Mouse (Mus musculus) left cerebral cortex, postnatal 36 days (tissue): ENCODE data around the gene Kif26b. TPM values are rescaled to one million over a fixed set of nuclear protein-coding genes. Genes with fewer than 3 reads are reported as not detected.

Source experiments
- DNase-seq, 2 experiments: peaks; one replicate each; pipeline ENCODE4 v3.0.0; 2021 to 2022; ENCODE audit warnings: low spot score in 2 of 2, mixed read lengths in 1 of 2
- intact Hi-C: fragments of 180-260 bp; cut with DNase I; formaldehyde crosslinking; loops from one replicate; pipeline ENCODE4 v1.15.1; 2025
- total RNA-seq, 2 experiments: library from RNA; stranded (reverse); gene quantifications; 2 replicates each; pipeline ENCODE4 v1.2.3; 2021

The Kif26b gene
- total RNA-seq, 2 experiments from 2014 or later, result 6.6 to 10.7 TPM

- DNase-seq, result no peak
- intact Hi-C loops, result no loop called here
Observed at GRCm38 (mm10) chr1:178747279-178748221, 218.6 kb downstream of the Kif26b start.

- DNase-seq, result no peak
- intact Hi-C loops, result no loop called here
Observed at GRCm38 (mm10) chr1:178748222-178748600, 219.3 kb downstream of the Kif26b start.

DNA sequence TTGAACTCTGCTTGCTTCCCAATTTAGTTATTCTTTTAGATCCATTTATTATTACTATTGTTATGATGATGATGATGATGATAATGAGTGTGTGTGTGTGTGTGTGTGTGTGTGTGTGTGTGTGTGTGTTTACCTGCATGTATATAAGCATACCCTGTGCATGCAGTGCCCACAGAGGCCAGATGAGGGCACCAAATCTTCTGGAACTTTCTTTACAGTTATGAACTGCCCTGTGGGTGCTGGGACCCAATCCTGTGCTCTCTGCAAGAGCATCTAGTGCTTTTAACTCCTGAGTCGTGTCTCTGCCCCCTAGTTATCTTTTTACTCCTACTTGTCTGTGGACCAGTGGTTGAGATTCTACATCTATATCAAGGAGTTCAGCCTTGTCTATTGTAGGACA, 219.7 kb downstream of the Kif26b start:
- intact Hi-C loops, result no loop called here
- no peak for DNase-seq

DNA sequence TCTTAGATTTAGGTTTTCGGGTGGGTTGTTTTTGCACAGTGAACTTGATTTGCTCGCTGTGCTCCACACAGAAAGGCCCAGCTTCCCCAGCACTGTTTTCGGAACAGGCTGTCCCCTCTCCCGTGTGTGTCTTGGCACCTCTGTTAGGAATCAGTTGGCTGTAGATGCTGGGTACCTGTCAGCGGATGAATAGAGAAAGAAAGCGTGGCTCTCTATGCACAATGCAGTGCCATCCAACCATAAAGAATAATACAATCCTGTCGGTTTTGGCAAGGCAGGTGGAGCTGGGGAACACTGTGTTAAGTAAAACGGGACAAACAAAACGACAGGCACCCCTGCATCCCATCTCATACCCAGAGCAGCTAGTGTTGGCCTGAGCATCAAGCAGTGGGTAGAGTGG, 220.9 kb downstream of the Kif26b start:
- DNase-seq, result no peak
- intact Hi-C loops, result no loop called here

- DNase-seq, result no peak
- intact Hi-C loops, result no loop called here
Observed at GRCm38 (mm10) chr1:178758441-178758840, 229.5 kb downstream of the Kif26b start.

- DNase-seq, result no peak
- intact Hi-C loops, result no loop called here
Observed at GRCm38 (mm10) chr1:178762125-178762741, 233.3 kb downstream of the Kif26b start.

GRCm38 (mm10) chr1:178764914-178765313, 236.0 kb downstream of the Kif26b start:
- intact Hi-C loops, result no loop called here
- DNase-seq, result no peak

GRCm38 (mm10) chr1:178765650-178766049, 236.7 kb downstream of the Kif26b start:
- DNase-seq, result no peak
- intact Hi-C loops, result no loop called here

DNA sequence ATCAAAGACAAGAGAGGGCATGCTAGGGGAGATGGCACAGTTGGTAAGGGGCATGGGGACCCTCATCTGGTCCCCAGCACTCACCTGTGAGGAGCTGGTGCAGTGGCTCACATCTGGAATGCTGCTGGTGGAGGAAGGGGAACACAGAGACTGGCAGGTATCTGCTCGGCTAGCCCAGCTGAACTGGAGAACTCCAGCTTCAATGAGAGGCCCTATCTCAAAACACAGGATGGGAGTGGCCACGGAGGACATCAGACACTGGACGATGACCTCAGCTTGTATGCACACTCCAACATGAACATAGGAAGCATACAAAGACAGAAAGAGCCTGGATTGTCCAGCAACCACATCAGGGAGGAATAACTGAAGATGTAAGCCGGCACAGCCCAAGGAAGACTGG, 240.1 kb downstream of the Kif26b start:
- intact Hi-C loops, result no loop called here
- DNase-seq, result no peak

- DNase-seq, result no peak
- intact Hi-C loops, result no loop called here
Observed at GRCm38 (mm10) chr1:178769988-178770387, 241.1 kb downstream of the Kif26b start.

- DNase-seq, result no peak
- intact Hi-C loops, result no loop called here
Observed at GRCm38 (mm10) chr1:178770626-178771362, 241.9 kb downstream of the Kif26b start.

DNA sequence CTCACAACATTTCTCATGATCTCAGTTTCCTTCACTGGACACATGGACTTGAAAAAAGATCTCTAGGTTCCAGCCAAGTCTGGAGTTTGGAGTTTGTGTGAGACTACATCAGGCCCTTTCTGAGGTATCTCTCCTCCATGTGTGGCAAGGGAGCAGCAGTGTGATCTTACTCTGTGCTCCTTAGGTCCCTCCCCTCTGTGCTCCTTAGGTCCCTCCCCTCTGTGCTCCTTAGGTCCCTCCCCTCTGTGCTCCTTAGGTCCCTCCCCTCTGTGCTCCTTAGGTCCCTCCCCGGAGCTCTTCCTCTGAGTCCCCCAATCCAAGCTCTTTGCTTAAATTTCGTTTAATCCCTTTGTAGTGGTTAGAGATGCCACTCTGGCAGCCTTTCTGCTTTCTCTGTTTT, 250.8 kb downstream of the Kif26b start:
- DNase-seq, result no peak
- intact Hi-C loops, result no loop called here

DNA sequence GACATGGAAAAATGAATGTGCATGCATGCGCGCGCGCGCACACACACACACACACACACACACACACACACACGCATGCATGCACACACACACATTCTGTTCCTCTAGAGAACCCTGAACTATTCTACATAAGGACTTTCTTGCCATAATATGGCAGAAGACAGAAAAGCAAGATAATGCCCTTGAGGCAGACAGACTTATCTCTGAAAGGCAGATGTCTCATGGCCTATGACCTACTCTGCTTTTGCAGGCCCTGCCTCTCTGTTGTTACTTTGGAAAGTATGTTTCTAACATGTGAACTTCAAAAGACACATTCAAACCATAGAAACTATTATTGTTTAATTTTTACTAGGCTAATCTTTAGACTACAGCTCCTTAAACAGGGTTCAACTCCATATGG, 255.1 kb downstream of the Kif26b start:
- DNase-seq, result no peak
- intact Hi-C loops, result no loop called here

DNA sequence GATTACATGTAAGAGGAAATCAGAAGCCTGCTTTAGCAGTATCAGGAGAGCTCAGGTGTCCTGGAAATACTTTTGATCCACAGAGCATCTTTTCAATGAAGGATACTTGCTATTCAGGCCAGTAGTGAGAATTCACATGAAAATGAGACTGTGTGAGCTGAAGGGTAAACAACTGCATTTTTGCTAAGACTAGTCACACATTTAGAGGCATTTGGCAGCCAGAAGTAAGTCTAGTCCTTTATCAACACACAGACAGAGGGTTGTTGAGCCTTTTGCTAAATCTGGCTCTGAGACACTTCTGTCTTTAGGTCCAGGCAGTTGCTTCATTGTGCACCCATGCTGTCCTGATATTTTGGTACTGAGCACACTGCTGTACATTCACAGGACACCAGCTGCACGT, 262.3 kb downstream of the Kif26b start:
- intact Hi-C loops, result no loop called here

GRCm38 (mm10) chr1:178792726-178793125, 263.8 kb downstream of the Kif26b start:
- intact Hi-C loops, result no loop called here
- no peak for DNase-seq

More for the DNA sequence above, 262.3 kb downstream of the Kif26b start:
- no peak for DNase-seq

DNA sequence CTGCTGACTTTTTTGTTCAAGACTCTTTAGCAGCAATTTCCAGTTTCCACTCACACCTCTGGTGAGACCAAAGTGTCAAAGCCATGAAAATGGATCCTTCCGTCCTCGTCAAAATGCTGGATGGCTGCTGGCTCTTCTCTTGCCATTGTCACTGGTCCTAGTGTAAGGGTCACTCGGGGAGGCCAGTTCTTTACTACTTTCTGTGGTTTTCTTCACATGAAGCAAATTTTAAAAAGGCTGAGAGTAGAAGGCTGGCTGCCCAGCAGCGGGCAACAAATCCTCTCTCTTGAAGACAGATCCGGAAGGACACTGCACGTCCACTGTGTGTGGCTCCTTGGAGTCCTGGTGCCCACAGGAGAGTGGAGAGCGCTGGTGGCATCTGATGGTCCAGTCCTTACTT, 265.9 kb downstream of the Kif26b start:
- DNase-seq, result no peak
- intact Hi-C loops, result loop anchor here (5.0 kb wide), 1 partner anchor 167 kb away; no protein-coding TSS in a partner anchor

DNA sequence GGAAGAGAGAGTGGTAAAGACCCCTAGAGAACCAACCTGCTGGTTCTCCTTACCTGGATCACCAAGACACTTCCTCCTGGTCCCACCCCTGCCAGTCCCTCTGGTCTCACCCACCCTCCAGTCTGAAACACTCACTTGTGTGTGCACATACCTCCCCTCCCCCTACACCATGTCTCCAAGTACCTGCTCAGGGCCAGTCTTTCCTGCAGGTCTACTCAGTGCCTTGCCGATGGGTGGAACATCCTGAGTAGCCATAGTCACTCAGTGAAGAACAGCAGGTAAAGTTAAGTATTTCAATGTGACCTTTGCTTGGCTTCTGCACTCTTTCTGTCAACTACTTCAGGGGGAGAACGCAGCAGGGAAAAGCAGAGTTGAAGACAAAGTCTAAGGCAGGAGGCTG, 268.5 kb downstream of the Kif26b start:
- no peak for DNase-seq
- intact Hi-C loops, result loop anchor here (5.0 kb wide), 1 partner anchor 165 kb away; no protein-coding TSS in a partner anchor

DNA sequence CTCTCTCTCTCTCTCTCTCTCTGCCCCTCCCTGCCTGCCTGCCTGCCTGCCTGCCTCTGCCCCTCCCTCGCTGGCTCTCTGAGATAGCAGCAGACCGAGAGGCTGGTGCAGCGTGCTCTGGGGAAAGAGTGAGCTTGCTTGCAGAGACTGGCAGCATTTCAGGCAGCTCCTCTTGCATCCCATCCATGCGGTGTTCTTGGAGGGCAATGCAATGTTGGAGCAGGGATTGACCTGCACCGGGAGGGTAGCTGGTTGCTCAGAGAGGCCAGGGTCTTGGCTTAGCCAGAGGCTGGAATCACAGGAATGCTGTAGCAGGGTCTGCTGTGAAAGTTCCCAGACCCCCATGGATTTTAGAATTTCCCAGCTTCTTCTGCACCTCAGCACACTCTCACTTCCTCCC, 269.4 kb downstream of the Kif26b start:
- intact Hi-C loops, result loop anchor here (5.0 kb wide), 1 partner anchor 164 kb away; no protein-coding TSS in a partner anchor
- DNase-seq, result peak; percentile 29 to 41

GRCm38 (mm10) chr1:178798886-178799285, 270.0 kb downstream of the Kif26b start:
- no peak for DNase-seq
- intact Hi-C loops, result loop anchor here (5.0 kb wide), 1 partner anchor 163 kb away; no protein-coding TSS in a partner anchor
